Mouse (Mus musculus) MEL (cell line): ENCODE results near the gene Rtf2. TPM values are rescaled to one million over a fixed set of nuclear protein-coding genes. Genes with fewer than 3 reads are reported as not detected.

Experiments
- DNase-seq: peaks from one replicate; pipeline ENCODE4 v3.0.0; 2011; ENCODE audit warnings: low read depth, low spot score
- H3K27ac ChIP-seq: 2 replicates; pipeline ENCODE4 v1.5.1; 2012; ENCODE audit warnings: low read depth, mild to moderate bottlenecking, control low read depth, low read length, moderate library complexity; ENCODE audit not compliant: control insufficient read depth
- H3K27me3 ChIP-seq, 2 experiments: fragments of 150-350 bp in 1 of 2; sonication (generic) in 1 of 2; 2 replicates each; pipeline ENCODE4 v1.6.1; 2012; ENCODE audit warnings: low read length in 2 of 2, mild to moderate bottlenecking in 2 of 2, improper control_type of control experiment in 1 of 2, moderate library complexity in 1 of 2; ENCODE audit not compliant: insufficient read depth in 2 of 2, control insufficient read depth in 1 of 2
- H3K36me3 ChIP-seq, 2 experiments: 2 replicates each; pipeline ENCODE4 v1.6.1; 2012 to 2014; ENCODE audit warnings: low read length in 2 of 2, improper control_type of control experiment in 1 of 2, inconsistent platforms in 1 of 2, mild to moderate bottlenecking in 1 of 2; ENCODE audit not compliant: insufficient read depth in 2 of 2, control insufficient read depth in 1 of 2
- H3K4me1 ChIP-seq, 2 experiments: fragments of 150-350 bp in 1 of 2; sonication (generic) in 1 of 2; 2 replicates each; pipeline ENCODE4 v1.6.1; 2012; ENCODE audit warnings: low read length in 2 of 2, improper control_type of control experiment in 1 of 2, mild to moderate bottlenecking in 1 of 2; ENCODE audit not compliant: insufficient read depth in 2 of 2, control insufficient read depth in 1 of 2
- H3K4me3 ChIP-seq, 2 experiments: fragments of 150-350 bp in 1 of 2; sonication (generic) in 1 of 2; 2 replicates each; pipeline ENCODE4 v1.5.1; 2012; ENCODE audit warnings: low read depth in 2 of 2, low read length in 2 of 2, mild to moderate bottlenecking in 2 of 2, moderate library complexity in 2 of 2, control low read depth in 1 of 2, improper control_type of control experiment in 1 of 2; ENCODE audit not compliant: control insufficient read depth in 1 of 2, insufficient read depth in 1 of 2
- H3K79me2 ChIP-seq: 2 replicates; pipeline ENCODE4 v1.6.1; 2012; ENCODE audit warnings: mild to moderate bottlenecking, low read length, moderate library complexity; ENCODE audit not compliant: control insufficient read depth, poor library complexity, insufficient read depth
- H3K9ac ChIP-seq: 2 replicates; pipeline ENCODE4 v1.6.1; 2012; ENCODE audit warnings: low read depth, mild to moderate bottlenecking, control low read depth, low read length, moderate library complexity; ENCODE audit not compliant: control insufficient read depth, poor library complexity, severe bottlenecking
- H3K9me3 ChIP-seq: fragments of 150-350 bp; sonication (generic); replicated peaks from 2 replicates; pipeline ENCODE4 v1.6.1; 2012; ENCODE audit warnings: mild to moderate bottlenecking, low read length, improper control_type of control experiment, moderate library complexity; ENCODE audit not compliant: insufficient read depth
- CHD1 ChIP-seq: IDR thresholded peaks from 2 replicates; pipeline ENCODE4 v1.6.1; 2012; ENCODE audit warnings: low read depth, mild to moderate bottlenecking, inconsistent platforms, low read length, improper control_type of control experiment
- CHD2 ChIP-seq: IDR thresholded peaks from 2 replicates; pipeline ENCODE4 v1.6.1; 2011; ENCODE audit warnings: low read length, improper control_type of control experiment
- ELF1 ChIP-seq: IDR thresholded peaks from 2 replicates; pipeline ENCODE4 v1.6.1; 2014; ENCODE audit warnings: low read depth, mild to moderate bottlenecking, inconsistent platforms, low read length, improper control_type of control experiment, moderate library complexity
- HCFC1 ChIP-seq: IDR thresholded peaks from 2 replicates; pipeline ENCODE4 v1.6.1; 2012; ENCODE audit warnings: low read depth, mild to moderate bottlenecking, inconsistent platforms, low read length, improper control_type of control experiment, moderate library complexity
- KAT2A ChIP-seq: conservative IDR thresholded peaks from 2 replicates; pipeline ENCODE4 v1.6.1; 2012; ENCODE audit warnings: low read depth, low read length, improper control_type of control experiment, inconsistent platforms
- MAZ ChIP-seq: IDR thresholded peaks from 2 replicates; pipeline ENCODE4 v1.6.1; 2012; ENCODE audit warnings: low read depth, mild to moderate bottlenecking, inconsistent platforms, low read length, improper control_type of control experiment
- MEF2A ChIP-seq: IDR thresholded peaks from 2 replicates; pipeline ENCODE4 v1.6.1; 2014; ENCODE audit warnings: low read depth, mild to moderate bottlenecking, inconsistent platforms, low read length, improper control_type of control experiment; ENCODE audit not compliant: poor library complexity, insufficient replicate concordance, severe bottlenecking; ENCODE audit errors: extremely low read depth
- MXI1 ChIP-seq: IDR thresholded peaks from 2 replicates; pipeline ENCODE4 v1.6.1; 2011; ENCODE audit warnings: mild to moderate bottlenecking, low read depth, low read length, improper control_type of control experiment
- MYB ChIP-seq: IDR thresholded peaks from 2 replicates; pipeline ENCODE4 v1.6.1; 2011; ENCODE audit warnings: mild to moderate bottlenecking, low read depth, low read length, improper control_type of control experiment
- MYC ChIP-seq: IDR thresholded peaks from 2 replicates; pipeline ENCODE4 v1.6.1; 2011; ENCODE audit warnings: low read depth, mild to moderate bottlenecking, low read length, improper control_type of control experiment, moderate library complexity
- POLR2A ChIP-seq, 2 experiments: IDR thresholded peaks; 2 replicates each; pipeline ENCODE4 v1.6.1; 2011 to 2012; ENCODE audit warnings: low read length in 2 of 2, mild to moderate bottlenecking in 2 of 2, control low read depth in 1 of 2, improper control_type of control experiment in 1 of 2, low read depth in 1 of 2, moderate library complexity in 1 of 2; ENCODE audit not compliant: control insufficient read depth in 1 of 2, insufficient read depth in 1 of 2, poor library complexity in 1 of 2
- POLR2AphosphoS2 ChIP-seq: IDR thresholded peaks from 2 replicates; pipeline ENCODE4 v1.6.1; 2011; ENCODE audit warnings: low read length, improper control_type of control experiment
- POLR2AphosphoS5 ChIP-seq: IDR thresholded peaks from 2 replicates; pipeline ENCODE4 v1.6.1; 2012; ENCODE audit warnings: low read depth, borderline replicate concordance, mild to moderate bottlenecking, inconsistent platforms, low read length, moderate library complexity, mixed read lengths
- RAD21 ChIP-seq: IDR thresholded peaks from 2 replicates; pipeline ENCODE4 v1.6.1; 2011; ENCODE audit warnings: mild to moderate bottlenecking, low read depth, low read length, improper control_type of control experiment
- RCOR1 ChIP-seq: IDR thresholded peaks from 2 replicates; pipeline ENCODE4 v1.6.1; 2012; ENCODE audit warnings: low read depth, mild to moderate bottlenecking, inconsistent platforms, low read length, improper control_type of control experiment
- SIN3A ChIP-seq: IDR thresholded peaks from 2 replicates; pipeline ENCODE4 v1.6.1; 2012; ENCODE audit warnings: low read length, improper control_type of control experiment, inconsistent platforms
- TAL1 ChIP-seq: IDR thresholded peaks from 2 replicates; pipeline ENCODE4 v1.6.1; 2012; ENCODE audit warnings: mild to moderate bottlenecking, inconsistent platforms, low read length, moderate library complexity, mixed read lengths
- TCF12 ChIP-seq: IDR thresholded peaks from 2 replicates; pipeline ENCODE4 v1.6.1; 2014; ENCODE audit warnings: low read depth, mild to moderate bottlenecking, inconsistent platforms, low read length, improper control_type of control experiment, moderate library complexity
- ZMIZ1 ChIP-seq: IDR thresholded peaks from 2 replicates; pipeline ENCODE4 v1.6.1; 2012; ENCODE audit warnings: low read depth, mild to moderate bottlenecking, inconsistent platforms, low read length, improper control_type of control experiment, moderate library complexity
- polyA plus RNA-seq, 2 experiments: library from polyadenylated mRNA; stranded (reverse) in 1 of 2; unstranded in 1 of 2; fragments of >175 nt in 1 of 2; fragments of >200 nt in 1 of 2; gene quantifications; 2 replicates each; pipeline versions ENCODE4 v1.2.1 to v1.2.4; 2012; ENCODE audit warnings: low replicate concordance in 2 of 2, low read depth in 1 of 2; ENCODE audit not compliant: insufficient read length in 2 of 2, insufficient read depth in 1 of 2, missing spikeins in 1 of 2
- total RNA-seq: library from RNA; depleted of rRNA; stranded (reverse); fragments of 300-350 nt; gene quantifications from 2 replicates; pipeline ENCODE4 v1.2.3, GENCODE M21; 2012

Gene Rtf2
- total and polyA plus RNA-seq, 3 experiments = 68.2 to 81.5 TPM; not detected in 1

DNA sequence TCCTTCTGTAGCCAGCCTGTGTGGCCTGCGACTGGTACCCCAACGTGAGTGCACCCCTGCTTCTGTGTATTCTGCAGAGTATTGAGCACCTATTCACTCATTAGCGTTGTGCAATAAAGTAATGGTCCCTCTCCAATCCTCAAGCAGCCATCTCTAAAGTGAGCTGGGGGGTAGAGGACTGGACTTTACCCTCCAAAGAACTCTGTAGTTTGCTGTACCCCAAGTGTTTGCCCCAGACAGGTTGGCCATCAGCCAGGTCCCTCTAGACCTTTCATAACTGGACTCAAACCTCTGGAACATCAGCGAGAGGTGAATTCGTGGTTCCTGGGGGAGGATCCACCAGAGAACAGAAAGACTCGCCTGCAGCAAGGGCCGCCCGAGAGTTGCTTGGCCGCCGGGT, 12.1 kb downstream of the Rtf2 start:
- no peak for DNase-seq
- H3K79me2 ChIP-seq = no peaks in the 10 kb centered on the region
- no peak overlapping the region for H3K27ac ChIP-seq
- H3K4me3 ChIP-seq = no peak overlapping the region
- no peaks in the 10 kb centered on the region; a peak in 1 of 4 replicates for H3K36me3 ChIP-seq
- H3K27me3 ChIP-seq = no peaks in the 10 kb centered on the region
- TF ChIP-seq KAT2A (no peak), HCFC1 (no peak), ZMIZ1 (no peak), CHD1 (no peak), TCF12 (no peak), POLR2A (IDR thresholded peaks at IDR 0.05; ENCODE audit: control insufficient read depth in 1 of 2, insufficient read depth in 1 of 2, low read depth in 1 of 2, low read length in 2 of 2, poor library complexity in 1 of 2) (no peak), ELF1 (no peak), MAZ (no peak), POLR2AphosphoS2 (no peak), MYB (no peak)
- H3K9ac ChIP-seq = no peak overlapping the region
- no peaks in the 10 kb centered on the region for H3K9me3 ChIP-seq
- H3K4me1 ChIP-seq = no peaks in the 10 kb centered on the region

DNA sequence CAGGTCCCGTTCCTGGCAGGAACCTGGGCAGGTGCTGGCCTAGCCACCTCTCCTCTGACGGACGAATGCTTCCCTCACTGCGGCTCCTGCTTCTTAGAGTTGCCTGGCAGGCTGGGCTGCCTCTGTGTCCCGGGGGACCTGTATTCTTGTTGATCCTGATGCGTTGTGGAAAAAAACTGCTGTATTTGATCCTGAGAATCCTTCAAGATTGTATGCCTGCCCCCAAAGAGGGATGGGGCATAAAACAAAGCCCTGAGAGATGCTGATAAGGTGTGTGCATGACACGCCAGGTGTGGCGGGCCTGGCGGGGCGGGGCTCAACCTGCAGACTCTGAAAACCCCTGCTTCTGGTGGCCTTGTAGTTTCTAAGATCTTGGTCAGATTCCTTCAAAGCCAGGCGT, 18.1 kb downstream of the Rtf2 start, which contains the start of gene Gcnt7:
Gene Gcnt7 (minus strand): TSS at position 101 of the 400 bp plus-strand sequence.
- TF ChIP-seq CHD2 (no peak), TAL1 (no peak), HCFC1 (no peak), SIN3A (no peak), MYC (no peak), RAD21 (no peak), RCOR1 (no peak), MXI1 (no peak), MEF2A (no peak), POLR2AphosphoS5 (no peak)
- Histone ChIP-seq H3K36me3 (no peaks in the 10 kb centered on the region), H3K79me2 (no peaks in the 10 kb centered on the region), H3K9me3 (no peaks in the 10 kb centered on the region), H3K4me1 (no peaks in the 10 kb centered on the region), H3K4me3 (no peak within 1 kb of the TSS), H3K27me3 (no peaks in the 10 kb centered on the region), H3K9ac (no peak within 1 kb of the TSS), H3K27ac (no peak within 1 kb of the TSS)
- no peak for DNase-seq
